Mouse (Mus musculus) mesoderm, embryonic 11.5 days (tissue): ENCODE results near the gene Rras.

ENCODE experiments used
- DNase-seq: peaks from one replicate; pipeline ENCODE4 v3.0.0-alpha.2; 2012; ENCODE audit warnings: low read depth, low spot score

Rras gene

DNA sequence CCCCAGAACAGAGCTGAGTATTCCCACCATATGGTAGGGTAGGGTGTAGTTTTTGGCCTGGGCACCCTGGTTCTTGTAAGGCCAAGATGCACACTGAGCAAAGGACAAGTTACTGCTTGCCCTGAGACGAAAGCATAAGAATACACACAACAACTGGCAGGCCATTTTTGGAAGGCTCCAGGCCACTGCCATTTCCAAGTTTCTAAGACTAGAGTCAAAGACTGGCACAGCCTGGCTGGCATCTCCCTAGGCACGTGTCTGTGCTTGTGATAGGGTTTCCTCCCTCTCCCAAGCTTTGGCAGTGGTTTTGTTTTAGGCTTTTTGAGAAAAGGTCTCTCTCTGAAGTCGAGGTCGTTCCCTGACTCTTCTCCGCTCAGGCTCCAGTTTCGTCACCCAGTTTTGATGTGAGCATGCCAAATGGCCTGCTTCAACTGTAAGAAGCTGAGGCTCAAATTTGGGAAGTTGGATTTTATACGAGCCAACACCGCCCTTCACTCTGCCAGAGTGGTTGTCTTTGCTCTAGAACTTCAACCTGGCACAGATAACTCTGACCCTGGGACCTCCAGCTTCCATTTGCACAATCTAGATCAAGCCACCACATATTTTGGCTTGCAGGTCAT is 8.0 kb downstream of the Rras start:
- DNase-seq, result no peak

DNA sequence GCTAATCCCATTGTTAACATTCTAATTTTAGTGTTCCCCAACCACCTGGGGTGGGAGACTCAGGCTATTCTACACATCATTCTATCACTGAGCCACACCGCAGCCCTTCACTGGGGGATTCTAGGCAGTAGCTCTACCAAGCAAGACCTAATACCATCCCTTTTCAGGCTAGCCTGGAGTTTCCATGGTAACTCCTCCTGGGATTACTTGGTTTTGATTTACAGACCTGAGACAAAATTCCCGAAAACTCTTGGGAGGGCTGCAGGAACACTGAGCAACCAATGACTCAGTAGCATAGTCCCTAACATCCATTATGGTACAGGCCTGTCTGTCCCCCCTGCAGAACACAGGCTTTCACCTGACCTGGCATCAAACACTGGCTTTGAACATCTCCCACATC is 8.5 kb downstream of the Rras start:
- DNase-seq, result peak; percentile 49

DNA sequence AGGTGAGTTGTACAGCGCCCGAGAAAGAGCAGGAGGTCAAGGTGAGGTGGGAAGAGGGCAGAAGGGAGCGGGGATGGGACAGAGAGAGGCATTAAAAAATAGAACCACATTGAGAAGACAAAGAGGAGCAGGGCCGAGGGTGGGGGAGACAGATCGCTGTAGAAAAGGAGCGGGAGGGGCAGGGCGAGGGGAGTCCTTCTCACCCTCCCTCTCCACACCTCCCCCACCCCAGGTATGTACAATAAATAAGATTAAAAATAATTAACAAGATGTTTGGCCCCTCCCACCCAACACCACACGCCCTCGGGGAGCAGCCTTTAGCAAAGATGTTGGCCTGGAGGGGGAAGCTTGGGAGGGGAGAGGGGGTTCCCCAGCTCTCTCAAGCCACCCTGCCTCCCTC is 10.0 kb downstream of the Rras start:
- DNase-seq, result no peak

DNA sequence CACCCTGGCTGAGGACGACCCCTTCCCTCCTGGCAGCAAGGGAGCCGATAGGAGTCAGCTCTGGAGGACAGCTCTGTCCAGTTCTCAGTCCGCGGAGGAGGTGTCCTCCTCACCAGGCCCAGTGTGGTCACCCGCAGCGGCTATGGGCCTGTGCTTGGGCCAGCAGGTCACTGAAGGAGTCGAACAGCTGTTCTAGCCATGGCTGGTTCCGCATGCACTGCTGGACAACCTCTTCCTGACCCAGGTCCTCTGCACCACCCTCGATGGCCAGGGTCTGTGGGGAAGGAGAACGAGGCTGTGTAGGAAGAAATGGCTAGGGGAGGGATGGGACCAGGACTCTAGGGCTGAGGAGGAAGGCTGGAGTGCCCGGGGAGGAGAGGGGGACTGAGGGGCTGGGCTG is 10.6 kb downstream of the Rras start:
- DNase-seq, result no peak

DNA sequence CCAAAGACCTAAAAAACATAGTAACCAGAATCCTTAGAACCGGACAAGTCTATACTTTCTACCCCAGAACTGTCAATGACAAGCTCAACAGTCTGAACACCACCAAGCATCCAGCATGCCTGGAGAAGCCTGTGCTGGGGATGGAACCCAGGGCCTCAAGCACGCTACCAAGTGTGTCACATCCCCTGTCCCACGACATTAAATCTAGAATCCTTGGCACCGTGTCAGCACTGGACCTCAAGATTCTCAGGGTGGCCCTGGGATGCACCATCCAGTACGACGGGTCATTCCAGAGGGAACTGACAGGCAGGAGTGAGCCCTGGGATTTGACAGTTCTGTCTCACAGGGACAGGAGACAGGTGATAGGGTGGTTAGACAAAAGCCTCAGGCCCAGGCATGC is 12.2 kb downstream of the Rras start:
- no peak for DNase-seq

DNA sequence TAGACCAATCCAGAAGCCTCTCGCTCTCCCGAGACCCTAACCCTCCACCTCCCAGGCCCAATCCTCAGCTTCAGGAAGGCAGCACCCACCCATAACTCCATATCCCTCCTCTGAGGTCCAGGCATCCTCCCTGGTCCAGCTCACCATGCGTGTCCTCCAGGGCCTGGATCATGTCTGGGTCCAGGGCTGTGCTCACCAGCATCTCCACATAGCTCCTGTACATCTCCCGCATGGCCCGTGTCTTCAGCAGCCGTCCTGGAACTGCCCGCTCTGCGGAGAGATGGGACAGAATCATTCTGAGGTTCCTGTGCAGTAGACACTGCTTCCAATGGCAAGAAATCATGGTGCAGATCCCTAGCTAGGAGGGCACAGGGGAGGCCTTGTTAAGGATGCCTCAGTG is 13.1 kb downstream of the Rras start:
- no peak for DNase-seq

DNA sequence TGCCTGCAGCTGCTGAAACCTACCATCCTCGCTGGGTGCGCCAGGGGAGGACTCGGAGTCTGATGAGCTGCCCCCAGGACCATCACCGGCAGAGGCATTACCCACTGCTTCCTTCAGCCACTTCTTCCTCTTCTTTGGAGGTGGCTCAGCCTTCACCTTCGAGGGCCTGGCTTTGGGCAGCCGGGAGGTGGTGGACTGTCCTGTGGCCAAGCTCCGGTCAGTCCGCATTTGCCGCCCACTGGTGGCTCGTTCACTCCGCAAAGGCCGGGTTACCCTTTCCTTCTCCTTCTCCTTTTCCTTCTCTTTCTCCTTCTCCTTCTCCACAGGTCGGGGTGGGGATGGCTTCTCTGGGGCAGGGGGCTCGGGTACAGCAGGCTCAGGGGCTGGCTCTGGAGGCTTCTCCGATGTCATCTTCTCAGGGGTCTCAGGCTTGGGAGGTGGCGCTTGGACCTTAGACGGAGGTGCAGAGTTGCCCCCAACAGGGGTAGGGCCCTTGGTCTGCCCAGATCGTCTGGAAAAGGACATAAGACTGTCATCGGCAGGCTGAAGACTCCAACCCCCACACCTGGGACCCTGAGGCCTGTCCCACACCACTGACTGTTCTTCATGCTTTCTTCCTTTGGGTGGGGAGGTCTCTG is 16.1 kb downstream of the Rras start:
- DNase-seq, result no peak

DNA sequence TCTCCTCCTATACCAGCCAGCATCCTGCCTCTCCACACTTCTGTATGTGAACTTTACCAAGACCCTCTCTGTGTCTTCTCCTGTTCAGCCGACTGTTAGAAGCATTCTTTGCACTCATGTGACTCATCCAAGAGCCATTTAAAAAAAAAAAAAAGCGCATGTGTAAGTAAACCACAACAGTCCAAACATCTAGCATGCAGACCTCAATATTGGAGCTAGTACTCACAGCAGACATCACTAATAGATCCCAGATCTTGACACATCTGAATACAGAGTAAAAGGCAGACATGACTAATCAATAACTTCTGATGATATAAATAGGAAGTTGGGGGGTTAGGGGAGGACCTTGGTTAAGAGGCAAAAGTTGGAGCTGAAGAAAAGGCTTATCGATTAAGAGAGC is 17.9 kb downstream of the Rras start:
- DNase-seq, result no peak

DNA sequence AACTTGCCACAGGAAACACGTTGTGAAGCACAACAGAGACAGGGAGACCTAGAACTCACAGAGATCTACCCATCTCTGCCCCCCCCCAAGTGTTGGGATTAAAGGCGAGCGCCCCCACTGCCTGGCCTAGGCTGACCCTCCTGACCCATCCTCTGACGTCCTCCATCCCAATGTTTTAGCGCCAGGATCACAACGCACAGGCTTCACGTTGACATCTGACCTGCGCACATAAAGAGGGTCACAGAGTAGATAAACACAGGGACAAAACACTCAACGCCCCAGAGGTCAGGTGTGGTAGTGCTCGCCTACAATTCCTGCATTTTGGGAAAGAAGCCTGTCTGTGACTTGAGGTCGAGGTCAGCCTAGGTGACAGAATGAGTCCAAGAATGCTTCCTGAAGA is 18.9 kb downstream of the Rras start:
- DNase-seq, result no peak

DNA sequence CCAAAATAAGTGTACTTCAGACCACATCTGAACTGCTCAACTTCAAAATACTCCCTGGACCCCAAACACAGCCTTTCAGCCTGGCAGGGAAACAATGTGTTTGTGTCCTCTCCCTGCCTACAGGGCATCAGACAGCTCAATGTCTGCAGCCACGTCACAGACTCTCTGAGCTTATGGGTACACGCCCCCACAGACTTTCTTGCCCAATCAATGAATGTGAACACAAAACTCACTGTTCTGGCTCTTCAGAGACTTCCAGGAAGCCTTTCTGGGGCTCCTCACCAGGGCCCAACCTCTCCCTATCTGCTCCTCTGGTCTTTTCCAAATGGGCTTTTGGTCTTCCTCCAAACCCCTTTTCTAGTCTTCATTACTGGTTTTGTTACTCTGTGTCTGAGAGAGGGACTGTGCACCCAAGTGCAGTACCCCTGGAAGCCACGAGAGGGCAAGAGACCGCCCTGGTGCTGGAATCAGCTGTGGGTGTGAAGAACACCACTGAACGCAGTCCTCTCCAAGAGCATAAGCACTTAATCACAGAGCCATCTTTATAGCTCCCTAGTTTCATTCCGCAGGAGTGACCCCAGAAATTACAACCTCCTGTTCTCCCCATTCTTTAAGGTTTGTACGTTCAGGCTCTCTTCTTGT is 20.1 kb downstream of the Rras start:
- peak; percentile 59 for DNase-seq

DNA sequence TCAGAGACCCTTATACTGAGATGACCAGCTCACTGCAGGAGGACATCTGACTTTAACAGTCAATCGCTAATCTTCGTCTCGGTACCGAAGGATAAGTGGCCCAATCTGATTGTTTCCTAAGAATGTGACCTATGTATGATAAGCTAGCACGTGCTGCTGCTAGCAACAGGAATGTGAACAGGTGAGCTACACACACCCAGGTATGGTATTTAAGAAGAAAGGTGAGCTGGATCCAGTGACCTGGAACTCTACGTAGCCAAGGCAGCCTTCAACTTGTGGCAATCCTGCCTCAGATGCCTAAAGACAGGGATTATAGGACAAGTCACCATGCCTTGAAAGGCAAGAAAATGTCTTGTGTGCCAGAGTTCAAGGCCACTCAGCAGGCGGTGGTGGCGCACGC is 20.6 kb downstream of the Rras start:
- no peak for DNase-seq

DNA sequence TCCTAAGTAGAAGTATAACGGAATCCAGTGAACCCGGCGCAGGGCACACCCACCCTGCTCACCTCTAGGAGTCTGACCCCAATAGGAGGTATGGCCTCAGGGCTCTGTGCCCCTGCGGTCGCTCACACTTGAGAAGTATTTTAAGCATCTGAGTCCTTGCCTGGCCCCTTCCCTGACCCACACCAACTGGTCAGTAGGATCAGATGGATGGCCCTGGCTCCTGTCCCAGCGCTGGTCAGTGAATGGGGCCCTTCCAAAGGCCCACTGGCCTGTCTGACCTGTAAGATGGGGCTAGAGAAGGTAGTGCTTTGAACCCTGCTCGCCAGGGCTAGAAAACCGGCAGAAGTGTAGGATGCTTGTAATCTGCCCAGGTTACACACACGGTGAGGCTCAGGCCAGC is 23.1 kb downstream of the Rras start:
- DNase-seq, result no peak

DNA sequence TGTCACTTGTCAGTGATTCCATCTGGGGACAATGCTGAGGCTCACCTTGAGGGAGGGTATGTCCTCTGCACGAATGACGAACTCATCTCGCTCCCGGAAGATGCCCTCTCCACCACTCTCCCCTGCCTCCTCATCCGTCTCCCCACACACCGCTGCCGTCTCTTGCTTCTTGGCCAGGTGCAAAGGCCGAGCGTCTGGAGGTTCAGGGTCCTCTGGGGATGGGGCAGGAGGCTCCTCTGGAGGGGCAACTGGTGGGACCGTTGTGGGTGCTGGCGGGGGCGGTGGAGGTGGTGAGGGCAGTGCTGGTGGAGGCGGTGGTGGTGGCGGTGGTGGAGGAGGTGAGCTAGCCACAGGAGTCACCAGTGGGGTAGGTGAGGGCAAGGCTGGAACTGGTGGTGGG is 25.5 kb downstream of the Rras start:
- no peak for DNase-seq

DNA sequence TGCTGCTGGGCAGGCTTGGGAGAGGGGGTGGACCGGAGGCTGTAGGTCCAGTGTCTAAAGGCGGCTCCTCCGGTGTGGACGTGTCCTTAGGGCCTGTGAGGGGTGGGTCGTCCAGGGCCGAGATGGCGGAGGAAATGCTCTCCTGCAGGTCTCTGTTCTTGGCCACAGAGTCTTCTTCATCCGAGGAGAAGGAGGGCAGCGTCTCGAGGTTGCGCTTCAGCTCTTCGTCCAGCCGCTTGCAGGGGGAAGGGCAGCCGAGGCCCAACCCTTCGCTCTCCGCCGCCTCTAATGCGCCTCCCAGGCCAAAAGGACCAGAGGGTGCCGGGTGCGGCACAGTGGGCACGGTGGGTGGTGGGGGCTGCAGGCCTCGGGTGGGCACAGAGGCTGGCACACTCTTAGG is 28.0 kb downstream of the Rras start:
- DNase-seq, result no peak

DNA sequence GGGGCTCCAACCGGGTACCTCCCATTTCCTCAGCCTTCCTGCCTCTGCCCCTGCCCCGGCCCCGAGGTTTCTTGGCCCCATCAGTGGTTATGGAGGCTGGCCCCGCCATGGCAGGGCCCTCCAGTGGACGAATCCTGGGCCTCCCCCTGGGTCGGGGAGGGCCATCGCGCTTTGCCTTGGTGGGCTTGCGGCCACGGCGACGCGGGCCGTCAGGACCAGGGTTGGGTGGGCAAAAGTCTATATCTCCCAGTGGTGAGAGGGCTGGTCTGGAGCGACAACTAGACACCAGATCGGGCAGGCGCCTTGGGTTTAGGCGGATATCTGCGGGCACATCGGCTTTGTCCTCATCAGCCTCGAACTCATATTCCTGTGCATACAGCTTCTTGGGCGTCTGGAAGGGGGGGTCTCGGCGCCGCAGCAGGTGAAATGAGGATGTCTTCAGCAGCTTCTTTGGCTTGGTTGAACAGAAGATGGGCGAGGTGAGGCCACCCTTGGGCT is 29.1 kb downstream of the Rras start:
- no peak for DNase-seq

DNA sequence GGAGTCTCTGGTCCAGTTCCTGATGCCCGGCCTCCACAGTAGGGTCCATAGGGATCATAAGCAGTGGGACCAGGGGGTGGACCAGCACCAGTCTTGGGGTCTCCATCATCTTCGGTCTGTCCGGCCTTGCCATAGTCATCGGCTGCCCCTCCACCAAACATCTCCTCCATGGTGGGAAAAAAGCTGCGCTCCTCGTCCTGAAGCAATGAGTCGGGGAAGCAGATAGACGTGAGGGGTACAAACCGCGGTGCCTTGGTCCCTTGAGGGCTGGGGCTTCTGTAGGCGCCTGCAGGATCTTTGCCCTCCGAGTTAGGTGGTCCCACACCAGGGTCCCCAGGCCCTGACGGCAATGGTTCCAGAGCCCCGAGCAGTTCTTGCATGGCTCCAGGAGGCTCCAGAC is 29.7 kb downstream of the Rras start:
- no peak for DNase-seq

DNA sequence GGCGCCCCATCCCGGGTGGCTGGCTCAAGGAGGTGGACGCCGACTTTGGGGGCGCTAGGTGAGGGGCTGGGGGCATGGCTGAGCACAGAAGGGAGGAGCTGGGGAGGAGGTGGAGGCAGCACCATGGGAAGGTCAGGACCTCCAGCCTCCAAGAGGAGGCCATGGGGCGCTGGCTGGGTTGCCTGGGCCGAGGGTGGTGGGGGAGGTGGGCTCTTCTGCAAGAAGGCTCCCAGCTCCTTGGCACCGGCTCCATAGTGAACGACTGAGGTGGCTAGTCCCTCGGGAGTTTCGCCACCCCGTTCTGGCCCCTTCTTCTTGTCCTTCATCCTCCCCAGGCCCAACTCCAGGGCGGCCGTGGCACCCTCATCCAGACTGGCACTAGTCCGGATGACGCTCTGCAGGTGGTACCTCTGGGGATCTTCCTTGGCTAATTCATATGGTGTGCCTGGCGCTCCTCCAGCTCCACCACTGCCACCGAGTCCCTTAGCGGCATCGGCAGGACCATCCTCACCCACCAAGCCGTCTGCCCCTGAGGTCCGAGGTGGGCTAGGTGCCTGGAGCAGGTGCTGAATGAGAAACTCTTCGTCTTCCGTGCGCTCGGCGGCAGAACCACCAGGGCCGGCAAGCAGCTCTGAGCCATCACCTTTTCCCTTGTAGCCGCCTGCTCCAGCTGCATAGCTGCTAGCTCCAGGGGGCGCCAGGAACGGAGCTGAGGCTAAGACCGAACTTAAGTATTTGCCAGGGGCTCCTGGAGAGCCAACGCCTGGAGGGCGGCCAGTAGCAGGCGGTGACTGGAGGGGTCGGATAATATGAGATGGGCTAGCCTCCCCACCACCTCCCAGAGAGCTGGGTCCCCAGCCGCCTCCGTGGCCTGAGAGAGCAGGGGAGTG is 30.5 kb downstream of the Rras start:
- DNase-seq, result no peak

DNA sequence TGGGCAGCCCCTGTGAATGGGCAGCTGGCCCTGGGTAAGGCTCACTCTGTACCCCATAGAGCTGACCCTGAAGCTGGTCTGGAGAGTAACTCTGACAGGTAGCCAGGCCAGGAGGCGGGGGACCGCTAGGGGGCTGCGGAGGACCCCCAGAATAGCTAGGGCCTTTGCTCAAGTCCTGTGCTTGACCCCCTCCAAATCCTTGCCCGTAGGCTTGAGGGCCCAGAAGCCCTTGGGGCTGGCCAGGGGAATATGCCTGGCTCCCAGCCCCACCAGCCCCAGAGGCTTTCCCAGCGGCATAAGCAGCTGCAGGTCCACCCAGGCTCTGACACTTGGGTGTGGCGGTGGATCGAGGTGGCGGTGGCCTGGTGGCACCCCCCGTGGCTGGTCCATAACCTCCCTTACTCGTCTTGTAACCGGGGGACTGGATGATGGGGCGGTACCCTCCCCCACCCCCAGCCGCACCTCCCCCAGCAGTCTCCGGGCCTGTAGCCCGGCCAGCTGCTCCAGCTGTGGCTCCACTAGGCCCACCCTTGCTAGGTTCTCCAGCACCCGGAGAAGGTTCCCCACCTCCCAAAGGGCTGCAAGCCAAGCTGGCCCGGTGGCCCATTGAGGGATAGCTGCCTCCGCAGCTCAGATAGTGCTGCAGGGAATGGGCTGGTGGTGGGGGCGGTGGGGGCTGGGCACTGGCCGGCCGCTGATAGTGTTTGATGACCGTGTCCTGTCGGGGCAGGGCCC is 31.3 kb downstream of the Rras start:
- DNase-seq, result no peak

DNA sequence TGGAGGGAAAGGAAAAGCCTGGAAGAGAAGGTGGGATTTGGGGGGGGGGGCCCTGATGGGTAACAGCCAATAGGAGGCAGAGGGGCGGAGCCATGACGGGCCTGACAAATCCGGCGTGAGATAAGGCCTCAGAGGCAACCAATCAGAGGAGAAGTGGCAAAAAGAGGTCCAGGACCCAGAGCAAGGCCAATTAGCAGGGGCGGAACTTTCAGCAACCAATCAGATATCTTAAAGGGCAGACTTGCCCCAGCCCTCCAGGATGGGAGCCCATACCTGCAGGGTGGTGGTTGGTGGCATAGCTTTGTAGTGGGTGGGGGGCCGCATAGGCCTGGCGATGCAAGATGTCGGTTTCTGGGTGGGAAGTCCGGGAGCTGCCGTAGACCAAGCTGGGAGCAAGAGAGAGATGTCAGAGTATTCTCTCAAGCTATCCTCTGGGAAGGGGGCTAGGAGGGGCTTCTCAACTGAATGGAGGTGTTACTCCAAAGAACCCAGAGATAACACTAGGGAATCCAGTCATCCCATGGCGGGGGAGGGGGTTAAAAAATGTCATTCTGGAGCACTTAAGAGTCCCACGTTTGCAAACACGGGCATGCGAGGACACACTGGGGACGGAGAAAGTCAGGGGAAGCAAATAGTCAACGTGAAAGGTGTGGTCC is 33.3 kb downstream of the Rras start:
- peak; percentile 92 for DNase-seq

DNA sequence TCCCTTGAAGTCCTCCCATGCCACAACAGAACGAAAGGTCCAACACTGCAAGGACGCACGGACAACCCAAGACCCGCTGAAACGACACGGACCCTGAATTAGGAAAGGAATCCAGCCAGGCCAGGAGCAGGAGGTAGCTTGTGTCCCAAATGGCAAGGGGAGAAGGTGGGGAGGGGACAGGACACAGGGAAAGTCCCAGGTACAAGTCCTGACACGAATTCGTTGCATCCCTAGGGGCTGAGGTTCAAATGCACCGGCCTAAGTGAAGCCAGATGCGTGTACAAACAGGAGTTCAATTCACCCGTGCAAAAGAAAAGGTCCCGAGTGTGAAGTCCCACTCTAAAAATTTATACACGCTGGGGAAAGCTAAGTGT is 33.8 kb downstream of the Rras start:
- DNase-seq, result peak; percentile 11
